Mouse (Mus musculus) urinary bladder, adult 18-20 months (tissue): ENCODE results near the gene Fam149b.
"Not testable (repeated sequence)": the region's sequence is repeated elsewhere in the genome, so short reads cannot be mapped to it uniquely, and the experiment has no call there.

Experiments used
- DNase-seq, 2 experiments: peaks; one replicate each; pipeline ENCODE4 v3.0.0; 2022; ENCODE audit warnings: low spot score in 2 of 2, mixed read lengths in 2 of 2

The Fam149b gene

GRCm38 (mm10) chr14:20347991-20348541 is at the start of gene Fam149b, which contains the start of gene Ecd:
TSS of gene Fam149b (plus strand) at chr14:20348162.
TSS of gene Ecd (minus strand) at chr14:20348121.
- DNase-seq, result peak; percentile 90

- not testable (repeated sequence) for DNase-seq
Observed at GRCm38 (mm10) chr14:20305085-20305484, 42.9 kb upstream of the Fam149b start.

GRCm38 (mm10) chr14:20315137-20315536 is 32.8 kb upstream of the Fam149b start:
- no peak for DNase-seq

GRCm38 (mm10) chr14:20319420-20319819 is 28.5 kb upstream of the Fam149b start:
- peak in 1 of 2 experiments; percentile 43 for DNase-seq

GRCm38 (mm10) chr14:20324196-20324595 is 23.8 kb upstream of the Fam149b start:
- DNase-seq, result no peak

- peak; percentile 65 to 74 for DNase-seq
Observed at GRCm38 (mm10) chr14:20328474-20328873, 19.5 kb upstream of the Fam149b start.

DNA sequence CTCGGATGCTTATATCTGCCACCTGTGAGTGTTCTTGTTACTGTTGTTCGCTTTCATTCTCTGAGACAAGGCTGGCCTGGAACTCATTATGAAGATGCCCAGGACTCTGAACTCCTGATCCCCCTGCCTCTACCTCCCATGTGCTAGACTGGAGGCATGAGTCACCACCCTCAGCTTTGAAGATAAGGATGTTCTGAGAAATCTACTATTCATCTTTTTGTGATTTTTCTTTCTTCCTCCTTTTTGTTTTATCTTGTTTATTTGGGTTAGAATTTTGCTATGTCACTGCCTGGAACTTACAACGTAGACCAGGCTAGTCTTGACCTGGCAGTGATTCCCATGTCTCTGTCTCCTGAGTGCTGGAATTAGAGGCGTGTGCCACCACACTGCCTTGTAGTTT is 16.6 kb upstream of the Fam149b start:
- no peak for DNase-seq

GRCm38 (mm10) chr14:20339415-20339814 is 8.5 kb upstream of the Fam149b start:
- no peak for DNase-seq

DNA sequence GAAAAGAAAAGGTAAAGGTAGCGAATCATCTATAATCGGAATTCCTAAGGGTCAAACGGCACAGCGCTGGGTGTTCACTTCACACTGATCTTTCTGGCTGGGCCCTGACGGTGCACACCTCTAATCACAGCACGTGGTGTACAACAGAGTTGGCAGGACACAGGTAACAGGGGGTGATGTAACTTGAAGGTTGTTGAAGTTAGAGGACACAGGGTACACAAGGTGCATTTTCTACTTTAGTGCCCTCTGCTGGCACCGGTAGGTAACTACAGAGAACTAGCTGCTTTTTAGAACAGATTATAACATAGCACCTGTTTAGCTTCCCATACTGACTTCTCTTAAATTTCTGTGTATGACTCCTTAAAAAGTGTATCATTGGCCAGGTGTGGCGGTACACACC is 7.8 kb upstream of the Fam149b start:
- DNase-seq, result no peak

DNA sequence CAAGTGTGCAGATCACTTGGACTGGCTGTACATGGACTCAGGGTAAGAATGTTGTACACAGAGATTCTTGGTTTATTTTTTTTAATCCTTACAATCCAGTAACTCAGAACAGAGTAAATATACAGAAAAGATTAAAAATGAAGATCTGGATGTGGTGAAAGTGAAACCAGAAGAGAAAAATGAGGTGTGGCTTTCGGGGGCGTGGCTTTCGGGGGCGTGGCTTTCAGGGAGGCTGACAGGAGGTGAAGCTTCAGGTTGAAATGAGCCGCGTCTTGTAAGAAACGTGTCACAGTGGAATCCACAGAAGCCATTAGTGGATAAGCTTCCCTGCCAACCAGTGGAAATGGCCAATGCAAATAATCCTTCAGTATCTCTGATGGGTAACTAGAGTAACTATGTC is 7.1 kb upstream of the Fam149b start:
- DNase-seq, result no peak

DNA sequence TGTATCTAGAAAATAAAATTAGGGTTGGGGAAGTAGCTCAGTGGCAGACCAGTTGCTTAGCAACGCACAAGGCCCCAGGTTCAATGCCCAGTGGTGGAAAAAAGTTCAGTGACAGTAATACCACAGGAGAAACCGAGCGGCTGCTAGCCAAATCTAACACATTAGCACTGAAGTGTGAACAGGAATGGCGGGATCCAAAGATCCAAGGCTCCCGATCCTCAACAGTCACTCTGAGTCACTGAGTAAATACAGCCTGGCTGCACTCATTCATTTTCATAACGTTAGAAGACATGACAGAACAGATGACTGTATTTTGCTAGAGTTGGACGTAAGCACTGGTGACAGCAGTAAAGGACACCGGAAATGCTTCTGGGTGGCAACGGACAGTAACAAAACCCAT is 2.1 kb upstream of the Fam149b start:
- DNase-seq, result no peak

DNA sequence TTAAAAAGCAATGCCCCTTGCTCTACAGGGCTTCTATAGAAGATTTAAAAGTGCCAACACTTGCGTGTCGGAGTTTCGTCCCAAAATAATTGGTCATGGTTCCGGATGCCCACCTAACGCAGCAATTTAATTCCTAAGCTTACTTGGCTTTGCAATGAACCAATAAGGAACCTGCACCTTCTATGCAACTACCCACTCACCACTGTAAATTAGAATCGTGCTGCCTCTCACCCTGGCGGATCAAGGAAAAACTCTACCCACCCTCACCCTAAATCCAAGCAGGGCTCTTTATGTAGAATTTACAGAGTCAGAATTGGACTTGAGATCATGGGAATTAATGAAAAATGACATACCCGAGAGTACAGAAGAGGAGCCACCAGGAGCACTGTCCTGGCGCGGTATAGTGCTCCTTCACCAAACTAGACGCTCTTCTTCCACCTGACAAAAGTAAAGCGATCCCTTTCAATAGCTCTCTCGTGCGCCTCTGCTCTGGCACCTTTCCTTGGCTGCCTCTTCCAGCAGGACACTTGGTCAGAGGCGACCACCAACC is 446 bp upstream of the Fam149b start:
- DNase-seq, result no peak

- DNase-seq, result no peak
Observed at GRCm38 (mm10) chr14:20363230-20363629, 15.3 kb downstream of the Fam149b start.

GRCm38 (mm10) chr14:20368271-20368670 is 20.3 kb downstream of the Fam149b start:
- no peak for DNase-seq

DNA sequence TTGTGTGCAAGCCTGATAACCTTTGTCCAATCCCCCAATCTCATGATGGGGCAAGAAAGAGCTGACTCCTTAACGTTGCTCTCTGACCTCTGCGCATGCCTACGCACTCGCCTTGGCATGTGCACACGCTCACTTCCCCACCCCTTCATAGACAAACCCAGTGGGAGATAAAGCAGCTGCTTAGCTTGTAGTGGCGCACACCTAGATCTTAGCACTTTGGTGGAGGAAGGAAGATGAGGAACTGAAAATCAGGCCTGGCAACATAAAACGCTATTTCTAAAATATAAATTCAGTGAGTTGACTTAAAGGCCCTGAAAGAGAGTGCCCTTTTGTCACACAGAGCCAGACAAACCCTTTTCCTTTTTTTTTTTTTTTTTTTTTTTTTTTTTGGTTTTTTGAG is 22.8 kb downstream of the Fam149b start:
- DNase-seq, result no peak

DNA sequence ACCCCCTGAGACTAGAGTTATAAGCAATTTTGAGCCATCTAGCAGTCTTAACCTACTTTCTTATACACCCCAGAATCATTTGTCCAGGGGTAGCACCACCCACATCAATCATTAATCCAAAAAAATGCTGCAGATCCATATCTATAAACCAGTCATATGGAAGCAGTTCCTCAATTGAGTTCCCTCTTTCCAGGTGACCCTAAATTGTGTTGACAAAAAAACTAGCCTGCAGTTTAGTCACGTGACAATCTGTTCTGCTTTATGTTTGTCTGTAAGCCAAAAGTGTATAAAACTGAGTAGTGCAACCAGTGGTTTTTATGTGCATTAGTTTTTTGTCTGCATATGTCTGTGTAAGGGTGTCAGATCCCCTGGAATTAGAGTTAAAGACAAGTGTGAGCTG is 23.9 kb downstream of the Fam149b start:
- DNase-seq, result no peak

GRCm38 (mm10) chr14:20377112-20377521 is 29.2 kb downstream of the Fam149b start:
- no peak for DNase-seq

GRCm38 (mm10) chr14:20378313-20379061 is 30.5 kb downstream of the Fam149b start:
- peak in 1 of 2 experiments; percentile 18 for DNase-seq

- no peak for DNase-seq
Observed at GRCm38 (mm10) chr14:20379087-20379640, 31.2 kb downstream of the Fam149b start.

- DNase-seq, result no peak
Observed at GRCm38 (mm10) chr14:20379753-20380430, 31.9 kb downstream of the Fam149b start.

GRCm38 (mm10) chr14:20388441-20389129 is 40.6 kb downstream of the Fam149b start, which contains the start of gene Dnajc9:
TSS of gene Dnajc9 (minus strand) at chr14:20388910.
- DNase-seq, result peak; percentile 92 to 96
